Mouse (Mus musculus) left cerebral cortex, postnatal 10 days (tissue): ENCODE data around the gene Map3k20. TPM values are rescaled to one million over a fixed set of nuclear protein-coding genes. Genes with fewer than 3 reads are reported as not detected.

Source experiments
- DNase-seq, 2 experiments: peaks; one replicate each; pipeline ENCODE4 v3.0.0; 2021 to 2022; ENCODE audit warnings: low spot score in 2 of 2, mixed read lengths in 1 of 2; ENCODE audit errors: extremely low spot score in 1 of 2
- intact Hi-C: fragments of 180-260 bp; cut with DNase I; formaldehyde crosslinking; loops from one replicate; pipeline ENCODE4 v1.15.1; 2025
- total RNA-seq, 2 experiments: library from RNA; stranded (reverse); gene quantifications; 2 replicates each; pipeline ENCODE4 v1.2.3; 2021

Map3k20 gene
- total RNA-seq, 2 experiments from 2014 or later, result 11.1 to 12.7 TPM

- no peak for DNase-seq
- intact Hi-C loops, result no loop called here
These were observed 76.1 kb downstream of the Map3k20 start for GRCm38 (mm10) chr2:72361572-72361971.

- intact Hi-C loops, result no loop called here
- no peak for DNase-seq
These were observed 78.0 kb downstream of the Map3k20 start for GRCm38 (mm10) chr2:72363449-72363848.

- no peak for DNase-seq
- intact Hi-C loops, result no loop called here
These were observed 80.5 kb downstream of the Map3k20 start for GRCm38 (mm10) chr2:72365930-72366329.

DNA sequence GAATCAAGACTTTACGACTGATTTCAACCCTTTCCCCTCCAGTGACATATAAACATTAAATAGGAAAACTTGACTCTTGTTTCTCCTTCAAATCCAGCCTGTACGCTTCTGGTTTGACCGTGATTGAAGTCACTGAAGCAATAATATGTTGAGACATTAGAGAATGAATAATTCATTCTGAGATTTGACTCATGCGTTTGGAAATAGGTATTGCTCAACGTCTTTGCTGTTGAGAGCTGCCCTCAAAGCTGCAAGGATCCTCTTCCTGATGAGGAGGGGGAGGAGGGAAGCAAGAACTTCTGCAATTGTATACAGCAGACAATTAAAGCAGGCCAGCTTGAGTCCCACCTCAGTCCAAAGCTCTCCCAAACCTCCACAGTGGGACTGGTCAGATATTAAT is 81.1 kb downstream of the Map3k20 start:
- intact Hi-C loops, result no loop called here
- no peak for DNase-seq

DNA sequence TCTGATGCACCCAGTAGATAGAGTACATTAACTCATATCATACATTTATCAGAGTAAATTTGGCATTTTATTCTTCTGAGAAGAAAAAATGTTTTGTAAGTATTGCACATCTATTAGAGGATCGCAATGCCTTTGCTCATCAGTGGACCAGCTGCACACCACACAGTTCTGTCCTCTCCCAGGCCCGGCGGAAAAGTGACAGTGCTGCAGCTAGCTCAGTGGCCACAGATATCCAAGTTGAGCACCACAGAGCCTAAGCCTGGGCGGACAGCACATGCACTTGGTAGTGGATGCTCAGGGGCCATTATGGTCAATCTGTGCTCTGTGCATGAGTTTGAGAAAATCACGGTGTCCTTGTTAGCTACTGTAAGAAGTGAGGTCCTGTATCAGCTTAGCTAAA is 82.4 kb downstream of the Map3k20 start:
- no peak for DNase-seq
- intact Hi-C loops, result no loop called here

DNA sequence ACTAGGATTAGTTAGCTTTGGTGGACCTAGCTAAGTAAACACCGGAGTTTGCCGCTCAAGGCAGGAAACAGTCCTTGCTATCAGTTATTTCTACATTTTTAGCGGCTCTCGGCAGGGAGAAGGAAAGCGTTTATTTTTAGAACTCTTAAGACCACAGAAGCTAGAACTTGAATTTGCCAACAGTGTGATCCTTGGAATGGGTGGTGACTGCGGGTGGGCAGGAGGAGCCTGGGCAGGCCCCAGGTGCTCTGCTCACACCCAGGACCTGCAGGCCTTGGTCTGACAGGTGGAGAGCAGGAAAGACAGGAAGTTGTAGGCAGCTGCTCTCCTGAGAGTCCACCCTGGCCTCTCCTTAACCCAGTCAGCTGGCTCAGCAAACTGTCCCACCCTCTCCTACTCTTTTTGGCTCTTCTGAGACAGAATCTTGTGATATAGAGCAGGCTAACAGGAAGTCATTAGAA is 83.7 kb downstream of the Map3k20 start:
- intact Hi-C loops, result no loop called here
- DNase-seq, result no peak

DNA sequence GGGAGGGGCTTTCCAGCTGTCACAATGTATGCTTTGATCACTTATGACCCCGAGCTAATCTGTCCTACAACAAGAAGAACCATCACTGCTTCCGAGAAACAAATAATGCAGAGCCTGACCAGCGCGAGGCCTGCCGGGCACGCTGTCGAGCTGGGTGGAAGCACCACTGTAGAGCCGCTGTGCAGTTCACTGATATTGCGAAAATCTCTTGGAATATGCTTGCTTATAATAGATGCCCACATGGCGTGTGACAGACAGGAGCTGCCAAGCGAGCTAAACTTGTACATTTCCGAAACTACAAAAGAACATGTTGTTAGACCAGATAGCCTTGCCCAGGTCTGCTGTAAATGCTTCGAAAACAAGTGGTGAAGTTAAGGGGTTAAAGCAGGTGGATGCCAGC is 86.7 kb downstream of the Map3k20 start:
- intact Hi-C loops, result no loop called here
- no peak for DNase-seq

DNA sequence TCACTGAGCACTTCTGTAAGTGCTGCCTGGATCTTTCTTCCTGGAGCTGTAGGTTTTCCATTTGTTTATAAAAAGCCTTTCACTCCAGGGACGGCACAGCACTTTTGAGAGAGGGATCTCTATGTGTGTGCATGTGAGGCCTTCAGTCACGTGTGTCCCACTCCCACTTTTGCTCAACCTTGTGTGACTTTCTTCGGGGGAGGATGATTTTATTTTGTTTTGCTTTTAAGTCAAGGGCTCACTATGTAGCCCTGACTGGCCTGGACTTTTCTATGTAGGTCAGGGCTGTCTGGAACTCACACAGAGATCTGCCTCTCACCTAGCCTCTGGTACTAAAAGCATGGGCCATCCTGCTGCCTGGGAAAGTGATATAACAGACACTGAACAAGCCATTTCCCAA is 88.6 kb downstream of the Map3k20 start:
- intact Hi-C loops, result no loop called here
- no peak for DNase-seq

- no peak for DNase-seq
- intact Hi-C loops, result no loop called here
These were observed 90.4 kb downstream of the Map3k20 start for GRCm38 (mm10) chr2:72375877-72376276.

- intact Hi-C loops, result no loop called here
- DNase-seq, result no peak
These were observed 91.5 kb downstream of the Map3k20 start for GRCm38 (mm10) chr2:72376946-72377345.

DNA sequence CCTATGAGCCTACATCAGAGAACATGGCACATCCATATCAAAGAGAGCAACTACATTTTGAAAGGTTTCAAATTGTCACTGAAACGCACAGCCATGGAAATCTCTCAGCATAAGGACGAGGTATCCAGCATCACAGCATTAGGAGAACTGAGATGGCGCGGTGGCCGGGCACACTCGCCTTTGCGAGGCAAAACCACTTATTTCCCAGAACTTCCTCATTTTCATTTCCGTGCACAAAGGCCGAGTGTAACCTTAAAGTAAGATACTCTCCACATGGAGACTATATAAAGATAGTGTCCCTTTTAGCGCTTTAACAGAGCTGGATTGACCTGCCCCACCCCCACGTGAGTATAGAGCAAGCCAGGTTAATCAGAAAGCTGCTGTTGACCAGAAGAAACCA is 94.0 kb downstream of the Map3k20 start:
- intact Hi-C loops, result no loop called here
- no peak for DNase-seq

- DNase-seq, result peak in 1 of 2 experiments; percentile 27
- intact Hi-C loops, result no loop called here
These were observed 97.2 kb downstream of the Map3k20 start for GRCm38 (mm10) chr2:72382662-72383061.

DNA sequence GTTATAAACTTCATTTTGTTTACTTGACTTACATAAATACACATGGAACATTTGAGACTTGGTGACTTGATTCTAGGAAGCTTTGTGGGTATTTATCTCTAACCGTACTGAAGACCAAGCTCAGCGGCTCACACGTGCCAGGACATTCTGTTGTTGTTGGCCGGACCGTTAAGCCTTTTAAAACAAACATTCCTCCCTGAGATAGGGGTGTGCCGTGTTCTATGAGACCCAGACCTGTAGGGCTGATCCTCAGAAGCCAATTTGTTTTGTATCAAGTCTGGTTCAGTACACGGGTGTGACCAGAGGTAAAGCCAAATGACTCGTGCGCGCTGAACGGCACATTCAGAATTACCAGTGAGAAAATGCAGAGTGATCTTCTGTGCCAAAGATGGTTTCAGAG is 97.9 kb downstream of the Map3k20 start:
- intact Hi-C loops, result no loop called here

DNA sequence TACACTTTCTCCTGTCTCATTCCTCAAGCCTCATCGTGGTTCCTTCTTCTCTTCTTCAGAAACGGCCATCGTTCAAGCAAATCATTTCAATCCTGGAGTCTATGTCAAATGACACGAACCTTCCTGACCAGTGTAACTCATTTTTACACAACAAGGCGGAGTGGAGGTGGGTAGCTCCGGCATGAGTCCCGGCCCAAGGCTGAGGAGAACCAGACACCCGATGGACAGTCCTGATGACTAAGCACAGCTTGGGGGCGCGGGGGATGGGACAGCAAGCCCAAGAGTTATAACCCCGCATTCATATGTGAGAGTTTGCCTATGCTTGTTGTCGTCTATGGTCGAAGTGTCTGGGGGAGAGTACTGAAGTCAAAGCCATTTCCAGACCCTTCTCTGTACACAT is 104.0 kb downstream of the Map3k20 start:
- intact Hi-C loops, result no loop called here
- peak in 1 of 2 experiments; percentile 35 for DNase-seq

More for the DNA sequence above, 97.9 kb downstream of the Map3k20 start:
- no peak for DNase-seq

DNA sequence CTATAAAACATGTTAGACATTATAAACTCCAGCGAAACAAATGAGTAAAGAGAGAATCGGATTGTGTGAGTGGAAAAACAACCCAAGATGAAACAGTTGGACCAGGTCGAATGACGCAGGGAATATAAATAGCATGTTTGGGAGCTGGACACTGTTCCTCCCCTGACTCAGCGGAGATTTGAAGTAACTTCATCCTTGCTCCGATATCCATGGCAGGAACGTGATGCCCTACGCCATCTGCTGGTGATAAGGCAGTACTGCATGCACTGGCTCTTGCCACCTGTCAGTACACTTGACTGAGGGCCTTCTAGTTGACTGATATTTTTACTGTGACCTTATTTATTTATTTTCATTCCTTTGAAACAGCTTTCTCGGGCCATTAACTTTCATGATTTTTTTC is 104.5 kb downstream of the Map3k20 start:
- intact Hi-C loops, result loop anchor here (5.0 kb wide), 1 partner anchor 93 kb away; no protein-coding TSS in a partner anchor
- peak; percentile 63 to 78 for DNase-seq

DNA sequence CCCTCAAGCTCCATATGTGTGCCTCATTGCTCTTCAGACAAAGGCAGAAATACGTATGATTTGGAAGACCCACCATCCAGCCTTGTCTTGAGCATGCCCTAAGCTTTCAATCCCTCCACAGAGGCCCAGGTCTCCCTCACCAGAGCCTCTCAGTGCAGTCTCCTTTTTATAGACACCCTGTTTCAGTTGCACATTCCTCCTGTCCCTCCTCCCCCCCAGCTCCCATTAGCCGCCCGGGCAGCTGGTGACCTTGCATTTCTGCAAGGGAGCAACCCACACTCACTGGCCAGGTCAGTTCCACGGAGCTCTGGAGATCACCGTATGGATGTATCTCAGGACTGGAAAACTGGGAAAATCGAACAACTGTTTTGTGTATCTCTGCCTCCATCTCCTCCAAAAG is 105.0 kb downstream of the Map3k20 start:
- intact Hi-C loops, result loop anchor here (5.0 kb wide), 1 partner anchor 93 kb away; no protein-coding TSS in a partner anchor
- no peak for DNase-seq

GRCm38 (mm10) chr2:72391024-72391423 is 105.6 kb downstream of the Map3k20 start:
- intact Hi-C loops, result loop anchor here (5.0 kb wide), 1 partner anchor 94 kb away; no protein-coding TSS in a partner anchor
- DNase-seq, result no peak

DNA sequence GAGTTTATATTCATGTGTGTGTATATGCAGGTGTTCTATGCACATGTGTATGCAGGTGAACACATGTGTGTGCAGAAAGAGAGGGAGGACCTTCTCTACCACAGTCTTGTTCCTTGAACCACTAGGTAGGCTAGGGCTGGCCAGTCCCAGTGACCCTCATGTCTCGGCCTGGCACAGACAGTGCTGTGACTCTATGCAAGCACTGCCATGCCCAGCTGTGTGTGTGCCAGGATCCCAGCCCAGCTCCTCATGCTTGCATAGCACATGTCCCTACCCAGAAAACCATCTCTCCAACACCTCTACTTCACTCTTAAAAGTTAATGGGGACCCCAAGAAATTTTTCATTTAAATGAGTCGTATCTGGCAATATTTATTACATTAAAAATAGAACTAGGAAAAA is 106.3 kb downstream of the Map3k20 start:
- intact Hi-C loops, result loop anchor here (5.0 kb wide), 1 partner anchor 94 kb away; no protein-coding TSS in a partner anchor
- DNase-seq, result no peak

DNA sequence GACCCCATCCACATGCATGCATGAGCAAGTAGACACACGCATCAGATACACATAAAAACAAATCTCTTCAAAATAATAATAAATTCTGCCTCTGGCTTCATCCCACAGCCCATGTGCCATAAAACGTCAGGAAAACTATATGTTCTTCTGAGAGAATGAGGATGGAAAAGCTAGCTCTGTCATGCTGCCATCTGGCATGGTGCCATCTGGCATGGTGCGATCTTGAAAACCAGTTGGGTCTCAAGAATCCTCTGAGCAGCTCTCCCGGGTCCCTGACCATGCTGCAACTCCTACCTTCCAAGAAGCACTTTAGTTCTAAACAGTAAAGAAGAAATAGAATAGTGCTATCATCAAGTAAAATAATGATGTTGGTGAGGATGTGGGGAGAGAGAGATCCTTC is 106.9 kb downstream of the Map3k20 start:
- no peak for DNase-seq
- intact Hi-C loops, result loop anchor here (5.0 kb wide), 1 partner anchor 95 kb away; no protein-coding TSS in a partner anchor

DNA sequence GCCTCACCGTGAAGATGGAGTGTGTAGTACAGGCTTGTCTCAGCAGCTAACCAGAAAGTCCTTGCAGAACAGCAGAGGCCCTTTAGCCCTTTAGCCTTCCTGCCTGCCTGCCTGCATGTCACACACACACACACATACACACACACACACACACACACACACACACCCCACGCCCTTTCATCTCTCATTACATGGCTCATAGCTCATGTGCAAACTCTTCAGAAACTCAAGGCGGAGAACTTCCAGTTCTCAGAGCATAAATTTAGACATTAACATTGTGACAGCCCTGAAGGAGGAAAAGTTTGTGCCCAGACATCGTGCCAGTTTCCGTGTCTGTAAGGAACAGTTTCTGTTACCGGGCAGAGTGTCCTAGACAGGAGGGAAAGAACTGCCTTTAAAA is 111.5 kb downstream of the Map3k20 start:
- DNase-seq, result no peak
- intact Hi-C loops, result no loop called here

DNA sequence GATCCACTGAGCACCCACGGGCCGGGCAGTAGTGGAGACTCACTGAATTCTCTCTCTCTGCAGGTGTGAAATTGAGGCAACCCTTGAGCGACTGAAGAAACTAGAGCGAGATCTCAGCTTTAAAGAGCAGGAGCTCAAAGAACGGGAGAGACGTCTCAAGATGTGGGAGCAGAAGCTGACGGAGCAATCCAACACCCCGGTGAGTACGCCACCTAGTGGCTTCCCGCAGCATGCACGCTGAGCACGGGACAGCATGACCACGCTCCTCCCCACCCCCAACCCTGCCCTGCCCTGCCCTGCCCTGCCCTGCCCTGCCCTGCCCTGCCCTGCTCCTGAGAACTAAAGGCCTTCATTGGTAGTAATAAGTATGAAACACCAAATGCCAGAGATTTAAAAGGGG is 112.8 kb downstream of the Map3k20 start:
- intact Hi-C loops, result no loop called here
- peak in 1 of 2 experiments; percentile 79 for DNase-seq
